Mouse (Mus musculus) intestine, embryonic 15.5 days (tissue): ENCODE data around the gene Kif13a. TPM values are rescaled to one million over a fixed set of nuclear protein-coding genes. Genes with fewer than 3 reads are reported as not detected.

Source experiments
- ATAC-seq: fragments of 200-750 bp; cut with Nextera tagmentation; 2 replicates; pipeline ENCODE4 v1.8.0; 2017; ENCODE audit warnings: moderate TSS enrichment, moderate library complexity
- H3K27ac ChIP-seq: fragments of 300-500 bp; sonication (generic); 2 replicates; pipeline ENCODE4 v1.5.1; 2015; ENCODE audit warnings: mild to moderate bottlenecking, inconsistent platforms
- H3K27me3 ChIP-seq: fragments of 300-500 bp; sonication (generic); replicated peaks from 2 replicates; pipeline ENCODE4 v1.6.1; 2015; ENCODE audit warnings: inconsistent platforms
- H3K36me3 ChIP-seq: fragments of 300-500 bp; sonication (generic); 2 replicates; pipeline ENCODE4 v1.6.1; 2015; ENCODE audit warnings: inconsistent platforms
- H3K4me1 ChIP-seq: fragments of 300-500 bp; sonication (generic); replicated peaks from 2 replicates; pipeline ENCODE4 v1.6.1; 2015; ENCODE audit warnings: inconsistent platforms
- H3K4me2 ChIP-seq: fragments of 300-500 bp; sonication (generic); replicated peaks from 2 replicates; pipeline ENCODE4 v1.6.1; 2015; ENCODE audit warnings: mild to moderate bottlenecking, inconsistent platforms
- H3K4me3 ChIP-seq: fragments of 300-500 bp; sonication (generic); replicated peaks from 2 replicates; pipeline ENCODE4 v1.5.1; 2015; ENCODE audit warnings: inconsistent platforms
- H3K9ac ChIP-seq: fragments of 300-500 bp; sonication (generic); 2 replicates; pipeline ENCODE4 v1.6.1; 2015; ENCODE audit warnings: inconsistent platforms
- H3K9me3 ChIP-seq: fragments of 300-500 bp; sonication (generic); 2 replicates; pipeline ENCODE4 v1.6.1; 2016; ENCODE audit warnings: inconsistent platforms
- WGBS: fragments of 180-500 bp; shearing (Covaris S2); methylation state at CpG from one replicate; pipeline ENCODE4 v1.1.7; 2015; 5-methylcytosine and 5-hydroxymethylcytosine counted together
- polyA plus RNA-seq: library from polyadenylated mRNA; unstranded; fragments of >200 nt; fragmentation: Nextera tagmentation; extraction: Ambion mirVana; gene quantifications from 2 replicates; pipeline ENCODE4 v1.2.1, GENCODE M21; 2015

The Kif13a gene
- polyA plus RNA-seq, 1 experiment from 2014 or later: 17.0 TPM

- no peak overlapping the region for H3K4me2 ChIP-seq
- H3K4me1 ChIP-seq: no peaks in the 10 kb centered on the region
- no peak overlapping the region for H3K9ac ChIP-seq
- no peak for ATAC-seq
- H3K27ac ChIP-seq: no peak overlapping the region
- no peaks in the 10 kb centered on the region for H3K27me3 ChIP-seq
- WGBS: 80% methylated on average over 1 of the region's 1 CpGs
- H3K36me3 ChIP-seq: no peaks in the 10 kb centered on the region; the same call in 1 of the 2 replicates
- no peaks in the 10 kb centered on the region for H3K9me3 ChIP-seq
- no peak overlapping the region for H3K4me3 ChIP-seq
These were observed 230.3 kb downstream of the Kif13a start for GRCm38 (mm10) chr13:46699372-46699771.

Other genes with a start within 250 kb of the Kif13a start
- gene Nup153, start 201.9 kb downstream of the Kif13a start, polyA plus RNA-seq: 20.3 and 21.4 TPM in 2 replicates
- gene Nhlrc1, start 85.0 kb upstream of the Kif13a start, polyA plus RNA-seq: 3.5 and 3.9 TPM in 2 replicates
- gene Kdm1b, start 113.6 kb upstream of the Kif13a start, polyA plus RNA-seq: 11.0 and 11.1 TPM in 2 replicates
- gene Tpmt, start 114.9 kb upstream of the Kif13a start, polyA plus RNA-seq: 24.1 and 24.2 TPM in 2 replicates
- 210 and 251 TPM in 2 replicates for gene Dek, start 176.3 kb upstream of the Kif13a start, polyA plus RNA-seq
- gene Rnf144b, start 192.8 kb upstream of the Kif13a start, polyA plus RNA-seq: 0.87 and 1.0 TPM in 2 replicates